Mouse (Mus musculus) kidney, adult 2 months (tissue): Measurements from ENCODE around the gene Bak1.
A peak's percentile ranks its signal among the peaks of the same experiment; 100 is the strongest.

ENCODE experiments used
- CTCF ChIP-seq: fragments of 200-500 bp; conservative IDR thresholded peaks from 2 replicates; pipeline ENCODE4 v1.5.1; 2011; ENCODE audit warnings: low read depth, mild to moderate bottlenecking, control low read depth, low read length, moderate library complexity, mixed read lengths; ENCODE audit not compliant: insufficient read depth, insufficient read length
- POLR2A ChIP-seq: fragments of 200-500 bp; IDR thresholded peaks from one replicate; pipeline ENCODE4 v1.6.1; 2011; ENCODE audit warnings: low read depth, low read length, control low read depth

DNA sequence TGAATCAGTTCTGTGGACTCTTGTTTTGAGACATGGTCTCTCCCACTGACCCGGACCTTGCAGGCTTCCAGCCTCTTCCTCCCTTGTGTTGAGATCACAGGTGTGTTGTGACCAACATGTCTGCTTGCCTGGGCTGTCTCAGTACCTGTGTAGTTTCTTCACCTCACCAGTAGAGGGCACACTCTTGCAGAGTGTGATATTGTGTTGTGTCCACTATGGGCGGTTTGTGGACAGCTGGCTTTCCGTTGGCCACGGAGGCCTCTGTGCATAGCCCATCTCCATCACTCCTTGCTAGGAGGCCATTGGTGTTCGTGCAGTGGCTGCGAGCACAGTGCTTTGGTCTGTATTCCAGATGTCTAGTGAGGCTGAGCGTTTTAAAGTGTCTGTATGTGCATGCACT is 48.3 kb upstream of the Bak1 start:
- peak; percentile 29 for TF ChIP-seq CTCF
- TF ChIP-seq POLR2A: no peak
